Mouse (Mus musculus): ENCODE results near the gene Wars. TPM values are rescaled to one million over a fixed set of nuclear protein-coding genes. Genes with fewer than 3 reads are reported as not detected.

Wars gene
- polyA plus RNA-seq, 1 experiment from 2014 or later, result 113 TPM

GRCm38 (mm10) chr12:108831966-108832643 lies 61.9 kb downstream of the Wars start:
- Histone ChIP-seq H3K9me3 (replicated peaks) (no peaks in the 10 kb centered on the region), H3K27me3 (peaks cover 9% of the 10 kb centered on the region; the same call in 1 of the 2 replicates), H3K4me3 (no peak overlapping the region), H3K9ac (no peak overlapping the region), H3K36me3 (peaks cover 14% of the 10 kb centered on the region), H3K27ac (no peak overlapping the region), H3K4me1 (peaks cover 34% of the 10 kb centered on the region), H3K4me2 (replicated peaks) (no peak overlapping the region)
- ATAC-seq (ENCODE audit: low FRiP score), result no peak
- 66% methylated on average over 9 of the region's 9 CpGs for WGBS

- peaks cover 23% of the 10 kb centered on the region for H3K4me1 ChIP-seq
- H3K4me3 ChIP-seq, result no peak overlapping the region
- no peaks in the 10 kb centered on the region for H3K9me3 ChIP-seq (replicated peaks)
- peaks cover 23% of the 10 kb centered on the region for H3K36me3 ChIP-seq
- peaks cover 9% of the 10 kb centered on the region; the same call in 1 of the 2 replicates for H3K27me3 ChIP-seq
- no peak overlapping the region for H3K9ac ChIP-seq
- no peak overlapping the region for H3K4me2 ChIP-seq (replicated peaks)
- ATAC-seq (ENCODE audit: low FRiP score), result no peak
- no peak overlapping the region for H3K27ac ChIP-seq
- 77% methylated on average over 6 of the region's 6 CpGs for WGBS
Measured at GRCm38 (mm10) chr12:108830358-108830757, 63.6 kb downstream of the Wars start.

GRCm38 (mm10) chr12:108829636-108830035 lies 64.3 kb downstream of the Wars start:
- Histone ChIP-seq H3K4me3 (no peak overlapping the region), H3K27me3 (peaks cover 6% of the 10 kb centered on the region; the same call in 1 of the 2 replicates), H3K4me1 (peaks cover 17% of the 10 kb centered on the region), H3K9ac (no peak overlapping the region), H3K9me3 (replicated peaks) (no peaks in the 10 kb centered on the region), H3K36me3 (peaks cover 23% of the 10 kb centered on the region), H3K27ac (no peak overlapping the region), H3K4me2 (replicated peaks) (no peak overlapping the region)
- WGBS, result 85% methylated on average over 5 of the region's 5 CpGs
- ATAC-seq (ENCODE audit: low FRiP score), result no peak

GRCm38 (mm10) chr12:108827641-108828040 lies 66.3 kb downstream of the Wars start:
- 97% methylated on average over 6 of the region's 6 CpGs for WGBS
- H3K4me1 ChIP-seq, result peaks cover 9% of the 10 kb centered on the region
- H3K4me3 ChIP-seq, result no peak overlapping the region
- ATAC-seq (ENCODE audit: low FRiP score), result no peak
- H3K27ac ChIP-seq, result no peak overlapping the region
- H3K4me2 ChIP-seq (replicated peaks), result no peak overlapping the region
- peaks cover 23% of the 10 kb centered on the region for H3K36me3 ChIP-seq
- H3K27me3 ChIP-seq, result no peaks in the 10 kb centered on the region
- H3K9me3 ChIP-seq (replicated peaks), result no peaks in the 10 kb centered on the region
- no peak overlapping the region for H3K9ac ChIP-seq

GRCm38 (mm10) chr12:108826958-108827535 lies 66.9 kb downstream of the Wars start:
- Histone ChIP-seq H3K36me3 (peaks cover 23% of the 10 kb centered on the region), H3K9ac (no peak overlapping the region), H3K4me1 (peaks cover 3% of the 10 kb centered on the region), H3K27me3 (no peaks in the 10 kb centered on the region), H3K4me3 (no peak overlapping the region), H3K4me2 (replicated peaks) (no peak overlapping the region), H3K27ac (no peak overlapping the region), H3K9me3 (replicated peaks) (no peaks in the 10 kb centered on the region)
- 96% methylated on average over 28 of the region's 28 CpGs for WGBS
- ATAC-seq (ENCODE audit: low FRiP score), result no peak

GRCm38 (mm10) chr12:108826282-108826957 lies 67.6 kb downstream of the Wars start:
- 94% methylated on average over 19 of the region's 19 CpGs for WGBS
- no peak for ATAC-seq (ENCODE audit: low FRiP score)

GRCm38 (mm10) chr12:108825561-108826224 lies 68.3 kb downstream of the Wars start:
- no peaks in the 10 kb centered on the region; the same call in 1 of the 2 replicates for H3K4me1 ChIP-seq
- H3K4me2 ChIP-seq (replicated peaks), result no peak overlapping the region
- H3K9ac ChIP-seq, result no peak overlapping the region
- no peak overlapping the region for H3K27ac ChIP-seq
- H3K27me3 ChIP-seq, result no peaks in the 10 kb centered on the region
- peaks cover 23% of the 10 kb centered on the region for H3K36me3 ChIP-seq
- no peak for ATAC-seq (ENCODE audit: low FRiP score)
- no peaks in the 10 kb centered on the region for H3K9me3 ChIP-seq (replicated peaks)
- WGBS, result 89% methylated on average over 13 of the region's 13 CpGs
- no peak overlapping the region for H3K4me3 ChIP-seq

More at GRCm38 (mm10) chr12:108826282-108826957, 67.6 kb downstream of the Wars start:
- no peak overlapping the region for H3K27ac ChIP-seq
- no peak overlapping the region for H3K4me2 ChIP-seq (replicated peaks)
- no peak overlapping the region for H3K9ac ChIP-seq
- H3K4me1 ChIP-seq, result no peaks in the 10 kb centered on the region; the same call in 1 of the 2 replicates
- H3K27me3 ChIP-seq, result no peaks in the 10 kb centered on the region
- H3K9me3 ChIP-seq (replicated peaks), result no peaks in the 10 kb centered on the region
- H3K36me3 ChIP-seq, result peaks cover 23% of the 10 kb centered on the region
- no peak overlapping the region for H3K4me3 ChIP-seq

- Histone ChIP-seq H3K36me3 (peaks cover 26% of the 10 kb centered on the region), H3K9ac (no peak overlapping the region), H3K9me3 (replicated peaks) (no peaks in the 10 kb centered on the region), H3K27me3 (no peaks in the 10 kb centered on the region), H3K4me3 (no peak overlapping the region), H3K4me2 (replicated peaks) (no peak overlapping the region), H3K27ac (no peak overlapping the region), H3K4me1 (no peaks in the 10 kb centered on the region; the same call in 1 of the 2 replicates)
- WGBS, result 94% methylated on average over 15 of the region's 15 CpGs
- ATAC-seq (ENCODE audit: low FRiP score), result no peak
Measured at GRCm38 (mm10) chr12:108824225-108824874, 69.6 kb downstream of the Wars start.

GRCm38 (mm10) chr12:108823036-108823435 lies 70.9 kb downstream of the Wars start:
- Histone ChIP-seq H3K4me3 (no peak overlapping the region), H3K36me3 (peaks cover 27% of the 10 kb centered on the region), H3K9ac (no peak overlapping the region), H3K27me3 (no peaks in the 10 kb centered on the region), H3K27ac (no peak overlapping the region), H3K4me2 (replicated peaks) (no peak overlapping the region), H3K9me3 (replicated peaks) (no peaks in the 10 kb centered on the region), H3K4me1 (no peaks in the 10 kb centered on the region)
- WGBS, result 80% methylated on average over 8 of the region's 8 CpGs
- ATAC-seq (ENCODE audit: low FRiP score), result no peak

GRCm38 (mm10) chr12:108820461-108820860 lies 73.5 kb downstream of the Wars start:
- WGBS, result 91% methylated on average over 4 of the region's 4 CpGs

GRCm38 (mm10) chr12:108816569-108816968 lies 77.4 kb downstream of the Wars start:
- H3K36me3 ChIP-seq, result peaks cover 31% of the 10 kb centered on the region
- H3K4me1 ChIP-seq, result no peaks in the 10 kb centered on the region
- 90% methylated on average over 11 of the region's 11 CpGs for WGBS
- no peak overlapping the region for H3K4me2 ChIP-seq (replicated peaks)
- no peaks in the 10 kb centered on the region for H3K27me3 ChIP-seq
- H3K9me3 ChIP-seq (replicated peaks), result no peaks in the 10 kb centered on the region
- no peak overlapping the region for H3K4me3 ChIP-seq
- no peak for ATAC-seq (ENCODE audit: low FRiP score)
- no peak overlapping the region for H3K9ac ChIP-seq
- H3K27ac ChIP-seq, result no peak overlapping the region

More at GRCm38 (mm10) chr12:108820461-108820860, 73.5 kb downstream of the Wars start:
- Histone ChIP-seq H3K36me3 (peaks cover 18% of the 10 kb centered on the region), H3K27ac (no peak overlapping the region), H3K4me2 (replicated peaks) (no peak overlapping the region), H3K9ac (no peak overlapping the region), H3K4me3 (no peak overlapping the region), H3K27me3 (no peaks in the 10 kb centered on the region), H3K9me3 (replicated peaks) (no peaks in the 10 kb centered on the region), H3K4me1 (no peaks in the 10 kb centered on the region)
- ATAC-seq (ENCODE audit: low FRiP score), result no peak

GRCm38 (mm10) chr12:108814470-108814869 lies 79.5 kb downstream of the Wars start:
- no peaks in the 10 kb centered on the region for H3K27me3 ChIP-seq
- peaks cover 30% of the 10 kb centered on the region for H3K36me3 ChIP-seq
- ATAC-seq (ENCODE audit: low FRiP score), result no peak

More at GRCm38 (mm10) chr12:108814470-108814869, 79.5 kb downstream of the Wars start:
- Histone ChIP-seq H3K9me3 (replicated peaks) (no peaks in the 10 kb centered on the region), H3K4me3 (no peak overlapping the region), H3K4me1 (no peaks in the 10 kb centered on the region), H3K9ac (no peak overlapping the region), H3K27ac (no peak overlapping the region), H3K4me2 (replicated peaks) (no peak overlapping the region)
- WGBS, result 95% methylated on average over 6 of the region's 6 CpGs
